Mouse (Mus musculus) Muller cell, postnatal 12 days (primary cell): ENCODE data around the gene Mtrex.

Experiments
- DNase-seq: peaks from one replicate; pipeline ENCODE4 v3.0.0-alpha.2; 2015; ENCODE audit errors: inconsistent ontology term

The Mtrex gene

DNA sequence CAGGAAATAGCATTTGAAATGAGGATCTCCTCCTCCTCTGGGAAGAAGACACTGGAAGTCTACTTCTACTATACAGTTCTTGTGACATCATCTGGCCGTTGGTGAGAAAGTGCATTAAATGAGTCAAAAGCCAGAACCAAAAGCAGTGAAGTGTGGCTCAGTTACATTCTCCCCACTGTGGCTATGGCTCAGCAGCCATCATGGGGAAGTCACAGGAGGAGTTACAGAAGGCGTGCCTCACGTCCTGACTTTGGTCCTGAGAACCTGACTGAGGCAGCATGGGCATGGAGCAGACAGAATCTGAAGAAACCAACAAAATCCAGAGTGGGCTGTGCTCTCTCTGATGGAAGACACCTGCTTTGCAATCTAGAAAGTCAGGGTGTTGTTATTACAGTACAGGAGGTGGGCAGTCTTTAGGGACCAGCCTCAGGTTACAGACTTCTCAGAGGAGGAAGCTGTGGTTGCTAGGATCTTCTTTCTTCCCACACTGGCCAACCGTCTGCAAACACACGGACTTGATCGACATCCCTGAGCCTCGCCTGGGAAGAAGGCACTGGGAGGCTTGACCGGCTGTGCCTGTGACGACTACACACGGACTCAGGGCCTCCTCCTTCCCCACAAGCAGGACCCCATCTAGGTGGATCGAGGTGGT, 57.0 kb downstream of the Mtrex start:
- DNase-seq = no peak

DNA sequence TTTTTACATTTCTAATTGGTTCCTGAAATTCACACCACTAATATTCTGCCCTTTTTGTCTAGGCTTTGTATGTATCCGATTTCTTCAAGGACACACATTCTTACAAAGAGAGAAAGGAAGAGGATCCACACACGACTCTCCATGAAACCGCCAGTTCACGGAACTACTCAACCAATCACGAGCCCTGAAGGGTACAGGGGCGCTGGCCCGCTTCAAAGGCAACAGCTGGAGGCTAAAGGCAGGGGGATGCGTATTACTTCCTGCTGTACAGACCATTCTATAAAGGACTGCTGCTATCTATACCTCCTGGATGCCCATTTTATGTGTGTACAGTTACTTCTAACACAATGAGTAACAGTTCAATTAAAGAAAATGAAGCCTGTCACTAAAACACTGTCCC, 59.8 kb downstream of the Mtrex start:
- no peak for DNase-seq

DNA sequence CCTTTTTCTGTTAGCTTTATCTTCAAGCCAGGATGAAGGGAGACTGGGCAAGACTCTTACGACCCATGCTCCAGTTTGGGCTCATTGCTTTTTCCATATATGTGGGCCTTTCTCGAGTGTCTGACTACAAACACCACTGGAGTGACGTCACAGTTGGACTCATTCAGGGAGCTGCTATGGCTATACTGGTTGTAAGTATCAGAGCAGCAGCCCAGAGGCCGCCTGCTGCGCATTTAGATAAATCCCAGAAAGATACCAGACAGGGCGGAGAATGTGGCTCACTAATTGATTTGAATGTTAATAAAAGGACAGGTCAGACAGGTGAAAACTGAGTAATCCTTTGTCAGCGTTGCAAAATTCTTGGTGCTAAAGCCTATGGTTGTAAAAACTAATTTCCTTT, 60.4 kb downstream of the Mtrex start:
- DNase-seq = no peak

DNA sequence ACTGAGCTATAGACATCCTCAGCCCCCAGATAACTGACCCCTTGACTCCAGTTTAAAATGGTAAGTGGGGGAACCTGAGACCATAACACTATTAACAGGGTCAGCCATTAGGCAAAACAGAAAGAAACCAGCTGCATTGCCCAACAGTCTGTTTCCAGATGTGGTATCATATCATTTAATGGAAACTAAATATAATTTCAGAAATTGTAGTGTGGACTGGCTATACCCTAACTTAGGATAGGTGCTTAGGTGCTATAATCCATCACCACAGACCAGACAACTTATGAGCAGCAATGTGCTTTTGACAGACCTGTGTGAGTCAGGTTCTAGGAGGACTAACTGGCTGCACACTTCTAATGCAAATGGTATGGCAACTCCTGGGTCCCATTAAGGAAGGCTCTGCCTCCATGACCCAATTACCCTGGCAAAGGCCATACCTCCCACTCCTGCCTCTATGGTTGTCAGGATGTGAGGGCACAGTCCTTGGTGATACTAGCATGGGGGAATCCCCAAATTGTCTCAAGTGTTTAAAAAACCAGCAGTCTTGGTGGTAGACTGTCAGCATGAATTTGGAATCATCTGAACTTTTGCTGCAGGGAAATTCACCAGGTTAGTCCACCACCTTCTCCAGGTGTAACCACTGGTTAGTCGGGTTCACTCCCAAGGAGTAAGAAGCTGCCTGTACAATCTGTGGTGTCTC, 64.1 kb downstream of the Mtrex start:
- no peak for DNase-seq

DNA sequence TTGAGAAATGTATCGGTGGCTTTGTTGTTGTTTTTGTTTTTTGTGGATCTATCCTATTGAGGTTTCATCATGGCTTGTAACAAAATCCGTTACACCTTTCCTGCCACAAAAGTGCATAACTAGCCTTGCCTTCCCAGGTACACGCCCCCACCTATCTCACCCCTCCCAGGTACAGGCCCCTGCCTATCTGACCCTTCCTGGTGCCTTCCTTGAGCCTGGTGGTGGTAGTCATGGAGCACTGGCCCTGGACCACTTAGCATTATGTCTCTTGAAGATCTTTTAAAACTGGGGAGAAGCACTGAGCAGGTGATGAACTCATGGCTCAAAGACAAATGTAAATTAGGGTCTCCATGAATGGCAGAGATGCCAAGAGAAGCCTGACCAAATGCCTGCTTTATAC, 64.9 kb downstream of the Mtrex start:
- DNase-seq = no peak

DNA sequence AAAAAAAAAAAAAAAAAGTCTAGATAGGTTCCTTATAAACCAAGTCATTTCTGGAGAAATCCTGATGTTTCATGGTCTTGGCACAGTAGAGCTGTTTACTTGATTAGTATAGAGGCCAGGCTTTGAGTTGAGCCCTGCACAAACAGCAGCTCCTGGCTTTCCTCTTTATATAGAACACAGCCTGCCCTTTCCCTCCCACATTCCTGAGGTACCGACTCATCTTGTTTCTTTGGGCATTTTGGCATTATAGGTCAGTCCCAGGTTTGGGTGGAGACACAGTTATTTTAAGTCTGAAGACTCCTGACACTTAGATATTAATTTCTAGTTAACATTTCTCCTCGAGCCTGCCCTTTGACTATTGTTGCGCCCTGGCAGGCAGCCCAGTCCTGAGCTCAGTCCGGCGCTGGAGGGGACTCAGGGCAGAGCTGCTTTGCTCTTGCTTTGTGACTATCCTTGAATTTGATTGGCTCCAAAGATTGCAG, 65.3 kb downstream of the Mtrex start:
- DNase-seq = peak; percentile 70

DNA sequence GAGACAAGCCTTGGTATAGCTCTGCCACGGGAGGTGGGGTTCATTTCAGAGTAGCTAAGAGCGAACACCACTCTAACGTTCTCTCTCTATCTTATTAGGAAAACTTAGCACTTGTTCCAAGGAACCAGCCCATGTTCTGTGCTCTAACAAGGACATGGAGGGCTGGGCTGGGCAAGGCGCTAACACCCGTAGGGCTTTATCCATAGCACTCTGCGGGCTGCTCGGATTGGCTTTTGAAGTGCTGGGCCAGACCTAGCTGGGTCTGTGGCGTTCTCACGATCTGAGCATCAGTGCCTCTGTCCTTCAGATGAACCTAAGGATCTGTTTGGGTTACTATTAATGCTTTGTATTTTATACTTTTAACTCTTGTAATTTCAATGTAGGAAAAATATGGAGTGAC, 66.3 kb downstream of the Mtrex start:
- no peak for DNase-seq

DNA sequence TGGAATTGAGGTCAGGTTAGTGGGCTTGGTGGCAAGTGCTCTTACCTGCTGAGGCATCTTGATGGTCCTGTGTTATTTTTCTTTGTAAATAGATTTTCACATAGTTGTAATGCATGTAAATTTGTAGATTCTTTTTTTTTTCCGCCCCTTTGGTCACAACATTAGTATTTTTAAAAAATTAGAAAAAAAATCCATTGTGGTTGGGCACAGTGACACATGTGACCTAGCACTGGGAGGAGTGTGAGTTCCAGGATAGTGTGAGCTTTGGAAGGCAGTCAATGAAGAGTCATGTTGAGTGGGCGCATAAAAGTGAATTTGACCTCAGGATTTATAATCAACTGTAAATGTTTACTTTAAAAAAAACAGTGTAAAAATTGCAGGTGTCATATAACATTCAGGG, 66.8 kb downstream of the Mtrex start:
- no peak for DNase-seq

DNA sequence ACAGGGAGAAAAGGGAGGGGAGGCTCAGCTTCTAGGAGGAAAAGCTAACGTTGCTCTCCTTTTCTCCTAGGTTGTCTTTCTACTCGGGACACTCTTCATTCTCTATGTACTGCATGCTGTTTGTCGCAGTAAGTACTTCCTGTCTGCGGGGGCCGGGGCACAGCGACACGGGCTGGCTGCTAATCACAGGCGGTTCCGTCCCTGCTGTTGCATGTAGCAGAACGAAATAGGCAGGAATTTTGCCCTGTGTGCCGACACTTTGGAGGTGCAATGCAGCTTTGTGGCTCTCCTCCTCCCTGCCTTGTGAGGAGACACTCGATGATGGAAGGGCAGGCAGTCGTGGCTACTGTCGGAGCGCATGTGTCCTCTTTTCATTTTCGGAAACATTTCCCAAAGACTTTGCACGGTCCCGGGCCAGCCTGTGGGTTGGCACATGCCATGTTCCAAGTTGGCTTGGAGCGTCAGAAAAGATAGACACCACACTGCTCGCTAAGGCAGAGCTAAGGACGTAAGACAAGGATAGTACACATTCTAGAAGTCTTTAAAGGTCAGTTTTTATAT, 67.5 kb downstream of the Mtrex start:
- DNase-seq = no peak

DNA sequence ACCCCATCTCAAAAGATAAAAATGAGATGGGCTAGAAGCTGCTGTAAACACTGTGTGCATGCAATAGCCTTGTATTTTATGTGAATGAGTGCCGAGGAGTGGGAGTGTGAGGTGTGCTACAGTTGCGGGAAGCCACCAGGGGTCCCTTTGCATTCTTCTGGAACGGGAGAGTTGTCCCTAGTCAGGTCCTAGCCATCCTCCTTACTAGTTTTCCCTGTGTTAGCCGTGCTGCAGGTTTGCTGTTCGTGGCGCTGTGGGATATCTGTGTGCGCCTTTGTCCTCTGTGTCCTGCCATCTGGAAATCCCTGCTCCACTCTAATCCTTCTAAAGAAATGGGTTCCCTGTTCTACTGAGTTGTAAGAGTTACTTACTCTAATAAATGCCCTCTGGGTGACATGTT, 69.3 kb downstream of the Mtrex start:
- DNase-seq = no peak

DNA sequence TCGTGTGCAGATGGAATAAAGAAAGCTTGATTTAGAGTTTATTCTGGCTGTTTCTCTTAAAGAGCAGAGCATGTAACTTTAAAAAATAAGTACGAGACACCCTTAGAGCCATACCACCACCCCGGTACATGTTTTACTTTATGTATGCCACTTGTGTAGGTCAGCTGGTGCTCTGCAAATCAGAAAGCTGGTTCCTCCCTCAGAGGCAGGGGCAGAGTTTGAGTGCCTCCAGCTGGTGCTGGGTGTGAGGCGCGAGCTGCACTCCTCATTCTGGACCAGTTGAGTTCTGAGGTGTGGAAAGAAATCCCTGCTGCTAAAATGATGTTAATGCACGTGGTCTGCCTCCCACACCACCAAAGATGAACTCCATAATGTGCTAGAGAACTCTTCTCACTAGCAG, 72.8 kb downstream of the Mtrex start:
- DNase-seq = no peak

DNA sequence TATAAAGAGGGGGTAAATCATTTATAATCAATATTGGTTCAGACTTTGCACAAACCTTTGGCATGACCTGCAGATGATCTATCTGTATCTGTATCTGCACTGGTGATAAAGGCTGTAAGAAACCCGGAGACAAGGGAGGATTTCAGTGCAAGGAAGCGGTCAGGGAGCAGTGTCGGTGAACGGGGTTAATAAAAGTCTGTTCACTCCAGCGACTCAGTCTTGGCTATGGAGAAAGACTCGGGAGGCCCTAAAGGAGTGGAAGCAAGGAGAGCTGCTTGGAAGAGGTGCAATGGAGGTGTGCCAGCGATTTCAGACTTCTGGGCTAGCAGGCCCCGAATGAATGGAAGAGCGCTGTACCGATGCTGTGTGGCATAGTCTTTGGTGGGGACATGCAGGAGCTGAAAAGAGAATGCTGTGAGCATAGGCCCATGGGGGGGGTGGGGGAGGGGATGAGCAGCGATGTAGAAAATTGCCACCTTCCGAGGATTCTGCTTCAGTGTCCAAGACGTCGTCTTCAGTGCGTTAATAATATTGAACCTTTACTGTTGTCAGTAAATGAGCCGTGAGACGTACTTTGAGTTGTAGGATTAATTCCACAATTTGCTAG, 73.4 kb downstream of the Mtrex start:
- no peak for DNase-seq

DNA sequence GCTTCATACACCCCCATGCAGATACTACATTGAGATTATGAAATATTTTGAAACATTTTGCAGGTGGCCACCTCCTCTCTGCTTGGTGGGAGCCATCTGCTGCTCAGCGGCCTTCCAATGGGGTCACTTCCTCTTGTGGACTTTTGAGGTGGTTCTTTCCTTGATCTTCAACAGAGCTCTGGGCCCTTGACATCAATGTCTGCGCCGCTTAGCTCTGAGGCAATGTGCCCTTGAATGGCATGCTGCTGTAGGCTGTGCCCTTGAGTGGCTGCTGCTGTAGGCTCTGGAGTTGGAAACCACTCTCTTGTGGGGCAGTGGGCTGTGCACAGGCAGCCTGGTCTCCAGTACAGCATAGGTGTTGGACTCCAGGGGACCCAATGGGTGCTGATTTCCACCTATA, 81.3 kb downstream of the Mtrex start:
- no peak for DNase-seq

DNA sequence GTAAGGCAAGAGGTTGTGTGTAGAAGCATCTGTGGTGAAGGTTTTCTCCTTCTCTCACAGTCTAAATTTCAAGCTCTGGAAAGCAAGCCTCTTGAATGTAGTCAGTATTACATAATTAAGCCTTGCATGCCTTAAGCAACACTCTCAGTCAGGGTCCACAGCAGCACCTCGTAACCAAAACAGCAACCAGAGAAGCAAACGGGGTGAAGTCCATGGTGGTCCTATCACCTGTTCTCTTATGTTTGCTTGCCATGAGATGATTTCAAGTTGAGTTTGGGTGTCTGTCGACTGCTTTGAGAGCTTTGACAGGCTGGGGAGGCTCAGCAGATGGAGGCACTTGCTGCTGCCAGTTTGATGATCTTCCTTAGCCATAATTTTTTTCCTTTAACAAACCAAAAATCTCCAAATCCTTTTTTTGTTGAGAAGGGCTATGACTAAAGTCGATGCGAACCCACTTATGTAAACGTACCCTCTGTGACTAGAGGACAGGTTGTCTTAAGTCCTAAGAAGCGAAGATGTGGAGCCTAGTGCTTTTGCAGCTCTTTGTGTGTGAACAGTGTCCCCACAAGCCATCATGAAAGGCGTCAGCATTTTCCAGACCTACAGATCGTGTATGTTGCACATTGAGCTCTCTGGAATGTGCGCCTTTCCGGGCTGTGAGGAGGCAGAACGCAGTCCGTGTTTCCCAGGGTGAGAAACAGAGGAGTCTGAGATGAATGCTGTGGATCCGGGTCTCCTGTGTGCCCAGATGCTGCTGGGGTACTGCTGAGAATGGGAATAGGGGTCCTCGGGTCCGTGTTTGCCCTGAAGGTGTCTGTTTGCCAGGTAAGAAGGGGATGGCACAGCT, 86.7 kb downstream of the Mtrex start:
- no peak for DNase-seq

DNA sequence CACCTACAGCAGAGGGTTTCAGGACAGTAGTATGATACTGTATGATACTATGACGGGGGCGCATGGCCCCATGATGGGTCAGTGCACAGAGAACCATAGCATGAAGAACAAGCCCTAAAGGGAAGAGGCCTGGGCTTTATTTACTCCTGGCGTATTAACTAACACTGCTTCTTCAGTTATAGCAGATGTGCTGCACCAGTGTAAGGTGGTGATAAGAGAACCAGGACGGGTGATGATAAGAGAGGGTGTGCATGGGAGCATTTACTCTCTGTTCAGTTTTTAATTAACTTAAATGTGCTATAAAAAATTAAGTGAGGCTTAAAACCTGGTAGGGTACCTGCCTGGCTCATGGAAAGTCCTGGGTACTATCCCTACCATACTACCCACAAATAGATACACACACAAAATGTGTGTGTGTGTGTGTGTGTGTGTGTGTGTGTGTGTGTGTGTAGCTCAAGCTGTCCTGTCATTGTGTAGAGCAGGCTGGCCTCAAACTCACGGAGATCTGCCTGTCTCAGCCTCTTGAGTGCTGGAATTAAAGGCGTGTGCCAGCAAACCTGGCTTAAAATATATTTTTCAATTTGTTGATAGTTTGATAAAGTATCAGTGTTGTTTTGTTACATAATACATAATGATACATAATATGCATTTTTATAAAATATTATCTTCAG, 88.5 kb downstream of the Mtrex start:
- no peak for DNase-seq

DNA sequence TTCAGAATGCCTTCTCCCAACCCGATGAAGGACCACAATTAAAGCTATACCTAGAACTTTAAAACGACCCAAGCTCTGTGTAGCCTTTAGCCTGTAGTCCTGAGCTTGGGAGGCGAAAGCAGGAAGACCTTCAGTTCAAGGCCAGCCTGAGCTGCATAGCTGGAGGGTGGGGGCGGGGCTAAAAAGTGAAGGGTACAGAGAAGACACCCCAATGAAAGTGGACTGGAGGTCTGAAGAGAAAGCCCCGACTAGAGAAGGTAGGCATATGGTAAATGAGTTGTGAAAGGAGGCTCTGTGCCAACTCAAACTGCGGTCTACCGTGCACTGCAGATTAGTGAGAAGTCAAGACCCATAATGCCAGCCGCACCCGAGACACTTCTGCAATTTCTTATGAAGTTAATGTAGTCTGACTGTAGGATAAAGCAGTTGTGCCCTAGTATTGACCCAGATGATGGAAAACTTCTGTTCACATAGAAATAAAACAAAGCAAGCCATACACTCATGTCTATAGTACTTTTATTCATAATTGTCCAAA, 89.5 kb downstream of the Mtrex start:
- DNase-seq = no peak

DNA sequence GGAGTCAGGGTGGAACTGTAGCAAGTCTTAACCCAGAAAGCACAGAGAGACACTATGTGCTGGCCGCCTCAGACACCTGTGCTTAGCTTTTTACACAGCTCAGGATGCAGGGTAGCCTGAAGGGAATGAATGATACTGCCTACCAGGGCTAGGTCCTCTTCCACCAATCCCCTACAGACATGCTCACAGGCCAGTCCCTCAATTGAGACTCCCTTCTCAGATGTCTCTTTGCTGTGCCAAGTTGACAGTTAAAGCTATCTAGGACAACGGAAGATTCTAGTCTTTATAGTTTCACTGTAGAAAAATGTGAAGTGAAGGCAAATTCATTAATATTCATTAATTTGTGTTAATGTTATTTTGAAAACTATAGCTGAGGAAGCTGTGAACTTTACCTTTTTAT, 90.2 kb downstream of the Mtrex start:
- DNase-seq = no peak

DNA sequence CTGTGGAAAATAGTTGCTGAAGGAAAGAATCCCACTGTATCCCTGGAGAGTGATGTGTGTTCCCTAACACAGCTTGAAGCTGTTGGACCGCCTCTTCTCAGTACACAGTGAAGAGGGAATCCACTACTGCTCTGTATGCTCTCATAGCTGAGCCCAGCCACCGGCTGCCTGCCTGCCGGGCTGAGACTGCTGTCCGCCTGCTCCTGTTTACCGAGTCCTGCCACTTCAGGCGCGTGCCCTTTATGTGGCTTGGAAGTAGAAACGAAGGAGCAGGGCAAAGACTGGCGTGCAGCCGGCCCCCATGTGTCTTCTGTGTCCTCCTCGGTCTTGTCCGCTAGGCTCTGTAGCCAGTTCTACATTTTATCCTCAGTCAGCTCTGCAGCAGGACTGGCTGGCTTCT, 92.1 kb downstream of the Mtrex start:
- DNase-seq = peak; percentile 22

DNA sequence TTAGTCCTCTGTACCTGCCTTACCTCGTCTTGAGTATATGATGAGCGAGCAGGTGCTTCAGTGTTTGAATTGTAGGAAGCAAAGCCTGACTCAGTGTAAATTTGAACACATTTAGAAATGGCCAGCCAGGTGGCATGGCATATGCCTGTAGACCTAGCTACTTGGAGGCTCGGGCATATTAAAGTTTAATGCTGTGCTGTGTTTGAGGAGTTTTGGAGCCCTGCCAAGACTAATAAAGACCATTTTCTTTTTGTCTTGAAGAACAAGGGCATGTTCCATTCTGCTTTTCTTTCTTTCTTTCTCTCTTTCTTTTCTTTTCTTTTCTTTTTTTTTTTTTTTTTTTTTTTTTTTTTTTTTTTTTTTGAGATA, 93.3 kb downstream of the Mtrex start:
- no peak for DNase-seq

DNA sequence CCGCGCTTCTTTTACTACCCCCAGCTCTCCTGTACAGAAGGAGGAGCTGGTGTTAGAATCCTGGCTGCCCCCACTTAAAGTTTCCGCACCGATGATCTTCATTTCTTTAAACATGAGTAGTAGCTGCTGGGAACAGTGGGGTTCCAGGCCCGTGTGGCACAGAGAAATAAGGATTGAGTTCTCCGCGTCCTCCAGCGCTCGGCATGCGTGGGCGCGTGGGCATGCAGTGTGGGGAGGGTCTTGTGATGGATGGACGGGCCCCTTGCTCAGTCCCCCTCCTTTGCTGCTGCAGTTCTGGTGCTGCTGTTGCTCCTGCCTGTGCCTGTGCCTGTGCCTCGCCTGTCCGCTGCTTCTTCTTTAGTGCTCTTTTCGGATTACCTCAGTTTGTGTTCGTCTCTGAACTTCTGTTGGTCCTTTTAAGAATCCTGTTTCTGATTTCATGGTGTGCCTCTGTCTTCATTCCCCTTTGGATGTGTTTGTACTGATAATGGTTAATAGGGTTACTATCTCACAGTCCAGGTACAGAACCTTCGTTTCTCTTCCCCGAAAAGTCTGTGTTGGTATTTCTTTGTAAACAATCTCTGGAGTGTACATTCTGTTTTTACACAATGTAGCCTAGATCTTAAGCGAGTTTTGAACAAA, 93.8 kb downstream of the Mtrex start:
- no peak for DNase-seq

DNA sequence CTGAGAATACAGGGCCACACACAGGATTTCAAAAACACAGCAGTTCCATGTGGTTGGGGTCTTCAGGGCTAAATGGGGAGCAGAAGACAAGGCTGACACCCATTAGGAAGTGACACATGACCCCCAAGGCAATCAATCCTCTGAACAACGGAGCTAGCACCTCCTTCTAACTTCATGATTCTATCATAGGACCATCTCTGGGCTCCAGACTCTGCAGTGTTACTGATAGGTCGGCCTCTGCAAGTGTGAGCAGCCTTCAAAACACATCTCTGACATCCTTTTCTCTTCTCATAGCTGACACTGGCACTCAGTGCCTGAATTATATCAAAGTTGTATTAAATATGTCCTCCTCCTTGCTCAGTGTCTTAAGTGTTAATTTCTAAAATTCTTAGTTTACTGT, 94.6 kb downstream of the Mtrex start:
- DNase-seq = no peak
